Mouse (Mus musculus): Measurements from ENCODE around the gene Pdlim5.
"Not testable (repeated sequence)": the region's sequence is repeated elsewhere in the genome, so short reads cannot be mapped to it uniquely, and the experiment has no call there.

GRCm38 (mm10) chr3:142191627-142192026, 203.9 kb downstream of the Pdlim5 start:
- not testable (repeated sequence) for TF ChIP-seq CTCF (IDR thresholded peaks at IDR 0.05; ENCODE audit: borderline replicate concordance, insufficient read depth, low read length); POLR2A (IDR thresholded peaks at IDR 0.05; ENCODE audit: low read depth, low read length)

Measured in embryonic fibroblast, embryonic 13.5 days (primary cell).